Mouse (Mus musculus) bone marrow macrophage, adult 2 months (primary cell): Measurements from ENCODE around the gene Chrnb1.

Experiments used
- CTCF ChIP-seq: IDR thresholded peaks from 2 replicates; pipeline ENCODE4 v1.5.1; 2012; ENCODE audit warnings: low read depth, mild to moderate bottlenecking, low read length, moderate library complexity
- POLR2A ChIP-seq: IDR thresholded peaks from 2 replicates; pipeline ENCODE4 v1.6.1; 2012; ENCODE audit warnings: mild to moderate bottlenecking, low read depth, low read length, borderline replicate concordance

- TF ChIP-seq POLR2A, result no peak
- TF ChIP-seq CTCF, result no peak
Measured at GRCm38 (mm10) chr11:69802648-69803105, 6.9 kb upstream of the Chrnb1 start.
